Comparison of ENCODE assay signal across 20 mouse cellular contexts in the genomic region with DNA sequence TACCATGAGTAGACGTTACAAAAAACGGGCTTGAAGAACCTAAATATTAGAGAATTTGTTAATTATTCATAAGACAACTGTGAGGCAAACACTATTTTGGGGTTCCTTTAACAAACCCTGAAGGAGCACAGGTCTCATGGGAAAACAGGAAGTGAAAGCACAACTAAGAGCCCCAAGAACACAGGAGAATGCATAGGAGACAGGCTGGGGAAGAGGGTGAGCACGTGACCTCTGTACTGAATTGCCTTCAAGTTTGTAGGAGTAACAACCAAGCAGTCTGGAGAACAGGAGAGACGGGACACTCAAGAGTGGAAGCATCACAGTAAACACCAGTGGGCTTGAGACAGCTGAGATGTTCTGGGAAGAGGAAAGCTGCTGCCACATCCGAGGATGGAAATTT.
"Had no signal": no experiment of that assay in that cellular context is flagged by ENCODE, and none has a peak within 500 bp of the region (broad histone marks: within the 10 kb centered on the region; RNA-seq: fewer than 3 reads in every experiment).

No protein-coding gene starts in this region.

- H3K27me3 ChIP-seq: kidney, embryonic 15.5 days; limb, embryonic 13.5 days; liver, embryonic 12.5 days; liver, embryonic 15.5 days; lung, embryonic 15.5 days; neural tube, embryonic 13.5 days had no signal

- H3K9me3 ChIP-seq: kidney, embryonic 15.5 days; limb, embryonic 10.5 days; limb, embryonic 13.5 days; liver, embryonic 12.5 days; liver, embryonic 15.5 days; lung, embryonic 15.5 days; megakaryocyte, embryonic 14.5 days; neural tube, embryonic 13.5 days had no signal

- H3K27ac ChIP-seq: kidney, embryonic 15.5 days; limb, embryonic 10.5 days; limb, embryonic 13.5 days; liver, embryonic 12.5 days; liver, embryonic 15.5 days; lung, embryonic 15.5 days; neural tube, embryonic 13.5 days had no signal

- H3K4me1 ChIP-seq: kidney, embryonic 15.5 days; limb, embryonic 10.5 days; limb, embryonic 13.5 days; liver, embryonic 12.5 days; liver, embryonic 15.5 days; lung, embryonic 15.5 days; megakaryocyte, embryonic 14.5 days; neural tube, embryonic 13.5 days had no signal

- H3K9ac ChIP-seq: kidney, embryonic 15.5 days; limb, embryonic 13.5 days; liver, embryonic 12.5 days; liver, embryonic 15.5 days; lung, embryonic 15.5 days; neural tube, embryonic 13.5 days had no signal

- H3K36me3 ChIP-seq: kidney, embryonic 15.5 days; limb, embryonic 10.5 days; limb, embryonic 13.5 days; liver, embryonic 12.5 days; liver, embryonic 15.5 days; lung, embryonic 15.5 days; neural tube, embryonic 13.5 days had no signal

- H3K4me2 ChIP-seq: kidney, embryonic 15.5 days; limb, embryonic 13.5 days; liver, embryonic 12.5 days; liver, embryonic 15.5 days; lung, embryonic 15.5 days; midbrain, embryonic 11.5 days; neural tube, embryonic 13.5 days had no signal

- DNase-seq: kidney, adult 2 months; kidney, postnatal 10 days; kidney, postnatal 36 days; liver; lung, adult 18-20 months; lung, postnatal 14 days; lung, postnatal 4 days; midbrain, embryonic 14.5 days; thymus, adult 2 months; thymus, postnatal 14 days; thymus, postnatal 4 days had no signal

- H3K4me3 ChIP-seq: kidney, embryonic 15.5 days; limb, embryonic 10.5 days; limb, embryonic 13.5 days; liver, embryonic 12.5 days; liver, embryonic 15.5 days; lung, embryonic 15.5 days; megakaryocyte, embryonic 14.5 days; neural tube, embryonic 13.5 days had no signal

- ATAC-seq: liver, embryonic 12.5 days had no signal
